Mouse (Mus musculus): ENCODE measurements around the gene Prex1.

Gene Prex1

DNA sequence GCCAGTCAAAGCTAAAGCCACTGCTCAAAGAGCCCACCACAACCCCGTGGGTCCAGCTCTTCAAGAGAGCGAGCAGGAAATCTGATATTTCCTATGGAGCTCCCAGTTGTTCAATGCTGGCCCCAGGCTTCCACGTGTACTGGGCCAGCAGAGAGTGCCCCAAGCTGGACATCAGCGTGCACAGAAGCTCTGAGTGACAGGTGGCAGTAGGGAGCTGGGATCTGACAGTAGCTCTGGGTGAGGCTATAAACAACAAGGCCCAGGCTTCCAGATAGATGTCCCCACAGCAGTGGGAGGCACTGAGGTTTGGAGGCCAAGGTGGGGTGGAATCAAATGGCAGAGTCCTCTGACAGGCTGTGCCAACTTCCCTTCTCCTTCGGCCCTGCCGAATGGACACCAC, 107.6 kb downstream of the Prex1 start:
- DNase-seq (ENCODE audit: low spot score in 2 of 2): no peak

DNA sequence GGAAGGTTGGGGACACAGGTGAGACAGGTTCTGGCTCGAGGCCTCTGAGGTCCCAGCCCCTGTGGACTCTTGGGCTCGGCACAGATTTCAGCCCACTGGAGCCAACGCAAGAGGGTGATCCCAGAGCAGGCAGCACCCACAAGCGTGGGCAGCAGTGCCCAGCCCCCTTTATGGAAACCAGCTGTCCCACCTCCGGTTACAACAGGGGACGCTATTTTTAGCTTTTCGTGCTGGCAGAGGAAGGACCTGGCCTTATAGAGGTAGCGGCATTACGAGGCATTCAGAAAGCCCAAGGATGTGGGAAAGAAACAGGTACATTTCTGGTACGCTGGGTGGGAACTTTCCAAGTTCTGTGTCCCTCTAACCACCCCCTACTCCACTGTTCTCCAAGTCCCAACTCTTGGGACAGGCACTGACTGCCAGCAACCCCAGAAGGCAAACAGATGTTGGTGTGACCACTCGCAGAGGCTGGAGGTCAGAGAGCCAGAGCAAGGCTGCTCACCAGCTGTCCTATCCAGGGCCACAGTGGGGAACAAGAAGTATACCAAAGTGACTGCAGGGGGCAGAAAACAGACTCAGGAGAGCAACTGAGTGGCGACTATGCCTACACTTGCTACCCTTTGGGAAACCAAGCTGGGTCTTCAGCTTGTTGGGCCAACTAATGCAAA, 108.3 kb downstream of the Prex1 start:
- no peak for DNase-seq (ENCODE audit: low spot score in 2 of 2)

DNA sequence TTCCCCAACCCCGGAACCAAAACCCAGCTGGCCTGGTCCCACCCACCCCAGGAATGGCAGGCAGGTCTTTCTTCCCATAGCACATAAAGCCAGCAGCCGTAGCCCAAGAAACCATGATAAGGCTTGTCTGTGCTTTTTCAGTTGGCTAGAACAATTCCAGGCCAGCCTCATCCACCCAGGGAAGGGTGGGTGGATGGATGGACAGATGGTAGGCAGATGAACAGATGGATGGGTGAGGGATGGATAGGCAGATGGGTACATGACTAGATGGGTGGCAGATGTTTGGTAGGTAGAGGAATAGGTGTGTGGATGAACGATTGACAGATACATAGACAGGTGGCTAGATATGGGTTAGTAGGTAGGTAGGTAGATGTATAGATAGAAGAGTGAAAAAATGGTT, 110.7 kb downstream of the Prex1 start:
- no peak for DNase-seq (ENCODE audit: low spot score in 2 of 2)

GRCm38 (mm10) chr2:166601420-166601819, 112.2 kb downstream of the Prex1 start:
- DNase-seq (ENCODE audit: low spot score in 2 of 2): no peak

- no peak for DNase-seq (ENCODE audit: low spot score in 2 of 2)
These were observed 115.0 kb downstream of the Prex1 start for GRCm38 (mm10) chr2:166598453-166599155.

DNA sequence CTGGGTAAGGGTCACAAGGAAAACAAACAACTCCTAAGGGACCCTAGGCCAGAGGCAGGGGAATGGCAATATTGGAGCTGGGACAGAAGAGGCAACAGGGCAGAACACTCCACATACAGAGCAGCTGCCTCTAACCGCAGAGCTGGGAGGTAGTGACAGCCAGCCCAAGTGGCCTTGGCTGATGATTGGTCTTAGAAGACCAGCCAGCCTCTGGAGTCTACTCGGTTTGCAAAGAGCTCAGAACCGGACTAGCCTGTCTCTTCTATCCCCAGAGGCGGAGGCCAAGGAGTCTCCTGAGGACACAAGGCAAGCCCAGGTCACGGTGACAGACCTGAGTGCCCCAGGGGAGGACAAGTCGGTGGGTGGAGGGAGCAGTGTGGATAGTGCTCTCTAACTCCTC, 115.9 kb downstream of the Prex1 start:
- no peak for DNase-seq (ENCODE audit: low spot score in 2 of 2)

DNA sequence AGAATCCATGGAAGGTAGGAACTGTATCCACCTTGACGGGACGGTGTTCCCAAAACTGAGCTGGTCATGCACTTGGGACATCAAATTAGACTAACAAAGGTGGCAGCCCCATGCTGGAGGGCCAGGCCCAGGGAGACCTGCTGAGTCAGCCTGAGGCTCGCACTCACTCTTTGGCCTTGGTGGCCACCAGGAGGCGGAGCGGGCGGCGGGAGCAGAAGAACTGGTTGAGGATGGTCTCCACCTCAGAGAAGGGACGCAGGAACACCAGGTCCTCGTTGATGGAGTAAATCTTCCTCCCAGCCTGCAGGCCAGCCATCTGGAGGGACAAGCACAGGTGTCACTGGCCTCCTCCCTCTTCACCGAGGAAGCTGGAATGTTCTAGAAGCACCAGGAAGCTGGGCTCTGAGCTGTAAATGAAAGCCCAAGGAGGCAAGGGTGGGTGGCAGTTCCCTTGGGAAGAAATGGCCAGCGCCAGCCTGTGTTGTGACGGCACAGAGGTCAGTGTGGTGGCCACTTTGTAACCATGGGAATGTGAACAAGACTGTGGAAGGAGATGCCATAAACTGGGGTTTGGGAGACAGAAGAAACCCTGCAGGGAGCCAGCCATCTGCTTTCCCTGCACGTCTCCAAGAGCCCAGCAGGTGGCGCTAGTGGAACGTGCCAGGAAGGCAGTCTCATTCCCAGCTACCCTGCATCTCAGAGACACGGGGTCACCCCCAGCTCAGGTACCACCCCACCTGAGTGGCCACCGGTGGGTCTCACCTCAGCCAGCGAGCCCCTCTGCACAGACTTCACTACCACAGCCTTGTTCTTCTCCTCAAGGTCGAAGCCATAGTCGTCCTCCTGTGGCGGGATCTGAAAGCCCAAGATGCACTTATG, 121.4 kb downstream of the Prex1 start:
- peak; percentile 54 to 69 for DNase-seq (ENCODE audit: low spot score in 2 of 2)

GRCm38 (mm10) chr2:166584491-166584890, 129.1 kb downstream of the Prex1 start:
- no peak for DNase-seq (ENCODE audit: low spot score in 2 of 2)

- DNase-seq (ENCODE audit: low spot score in 2 of 2): no peak
These were observed 130.3 kb downstream of the Prex1 start for GRCm38 (mm10) chr2:166583292-166583691.

- DNase-seq (ENCODE audit: low spot score in 2 of 2): no peak
These were observed 131.6 kb downstream of the Prex1 start for GRCm38 (mm10) chr2:166581881-166582583.

- no peak for DNase-seq (ENCODE audit: low spot score in 2 of 2)
These were observed 133.8 kb downstream of the Prex1 start for GRCm38 (mm10) chr2:166579793-166580192.

GRCm38 (mm10) chr2:166579361-166579760, 134.3 kb downstream of the Prex1 start:
- no peak for DNase-seq (ENCODE audit: low spot score in 2 of 2)

- DNase-seq (ENCODE audit: low spot score in 2 of 2): no peak
These were observed 138.2 kb downstream of the Prex1 start for GRCm38 (mm10) chr2:166575419-166575818.

DNA sequence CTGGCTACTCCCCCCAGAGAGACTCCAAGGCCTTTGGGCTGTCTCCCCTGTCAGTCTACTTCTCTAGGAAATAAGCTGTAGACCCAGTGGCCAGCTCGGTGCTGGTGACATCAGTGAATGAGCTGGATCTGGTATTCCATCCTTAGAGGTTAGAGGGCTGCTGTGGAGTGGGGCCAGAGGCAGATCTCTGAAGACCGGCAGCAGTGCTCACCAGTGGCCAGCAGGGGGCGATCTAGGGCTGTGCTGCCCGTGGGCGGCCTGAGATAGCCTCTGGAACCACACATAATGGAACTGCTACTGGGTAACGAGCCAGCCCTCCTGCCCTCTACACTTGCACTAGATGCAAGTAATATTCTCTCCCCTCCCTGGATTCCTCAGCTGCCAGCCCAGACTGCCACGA, 138.7 kb downstream of the Prex1 start:
- peak; percentile 41 to 66 for DNase-seq (ENCODE audit: low spot score in 2 of 2)

DNA sequence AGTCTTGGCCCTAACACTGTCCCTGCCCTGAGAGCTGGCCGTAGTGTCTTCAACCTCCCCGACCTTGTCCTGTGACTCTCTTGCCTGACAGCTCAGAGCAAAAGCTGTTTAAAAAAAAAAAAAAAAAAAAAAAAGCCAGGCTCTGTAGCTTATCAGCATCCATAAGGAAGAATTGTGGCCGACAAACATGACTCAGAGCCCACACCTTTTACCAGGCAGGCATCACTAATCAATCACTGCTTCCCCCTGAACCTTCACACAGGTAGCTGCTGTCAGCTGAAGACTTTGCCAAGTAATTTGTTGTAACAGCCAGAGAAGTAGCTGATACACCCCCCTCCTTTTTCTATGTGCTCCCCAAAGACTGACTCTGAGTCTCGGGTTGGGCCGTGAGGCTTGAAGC, 140.0 kb downstream of the Prex1 start:
- no peak for DNase-seq (ENCODE audit: low spot score in 2 of 2)

- no peak for DNase-seq (ENCODE audit: low spot score in 2 of 2)
These were observed 141.3 kb downstream of the Prex1 start for GRCm38 (mm10) chr2:166572297-166572696.

GRCm38 (mm10) chr2:166569182-166569581, 144.4 kb downstream of the Prex1 start:
- no peak for DNase-seq (ENCODE audit: low spot score in 2 of 2)

GRCm38 (mm10) chr2:166565503-166565902, 148.1 kb downstream of the Prex1 start:
- DNase-seq (ENCODE audit: low spot score in 2 of 2): no peak

DNA sequence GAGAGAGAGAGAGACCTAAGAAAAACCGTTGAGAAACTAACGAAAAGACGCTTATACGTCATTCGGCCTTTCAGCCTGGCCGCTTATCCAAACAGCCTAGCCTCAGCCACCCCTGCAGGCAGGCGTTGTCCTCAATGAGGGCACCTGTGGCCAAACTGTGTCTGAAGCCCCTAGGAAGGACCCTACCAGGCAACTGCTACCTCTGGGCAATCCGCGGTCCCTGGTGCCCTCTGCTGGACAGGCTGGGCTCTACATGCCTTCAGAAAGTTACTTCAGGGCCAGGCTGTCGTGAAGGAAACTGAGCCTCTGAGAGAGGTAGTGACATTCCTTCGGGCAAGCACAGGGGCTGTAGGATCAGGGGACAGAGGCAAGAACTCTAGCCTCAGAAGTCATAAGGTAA, 149.2 kb downstream of the Prex1 start:
- DNase-seq (ENCODE audit: low spot score in 2 of 2): peak; percentile 30 to 48

DNA sequence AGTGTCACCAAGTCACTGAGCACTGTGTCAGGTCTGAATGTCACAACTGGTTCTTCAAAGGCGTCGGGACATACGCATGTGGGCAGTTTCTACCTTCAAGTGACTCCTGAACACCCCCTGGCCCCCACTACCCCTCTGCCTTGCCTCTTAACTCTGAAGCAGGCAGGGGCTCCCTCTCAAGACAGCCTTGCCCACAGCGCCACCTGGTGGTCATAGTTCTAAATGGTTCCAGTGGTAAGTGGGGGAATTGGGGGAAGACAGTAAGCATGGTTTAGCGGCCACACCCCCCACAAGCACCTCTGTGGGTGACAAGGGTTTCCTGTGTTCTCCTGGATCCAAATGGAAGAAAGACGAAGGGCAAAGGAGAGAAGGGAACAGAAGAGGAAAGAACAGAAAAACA, 149.7 kb downstream of the Prex1 start:
- DNase-seq (ENCODE audit: low spot score in 2 of 2): peak; percentile 65 to 85

DNA sequence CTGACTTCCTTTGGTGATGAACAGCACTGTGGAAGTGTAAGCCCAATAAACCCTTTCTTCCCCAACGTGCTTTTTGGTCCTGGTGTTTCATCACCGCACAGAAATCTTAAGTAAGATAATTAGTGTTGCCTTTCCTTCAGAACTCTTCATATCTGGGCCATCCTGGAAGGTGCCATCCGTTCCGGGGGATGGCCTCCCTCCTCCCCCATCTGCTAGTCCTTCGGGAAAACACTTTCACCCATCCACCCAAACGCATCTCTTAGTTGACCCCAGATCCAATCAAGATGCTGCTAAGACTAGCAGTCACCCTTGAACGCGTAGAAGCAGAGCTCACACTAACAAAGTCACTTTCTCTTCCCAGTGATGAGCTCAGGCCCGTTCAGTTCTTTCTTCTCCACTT, 150.6 kb downstream of the Prex1 start:
- no peak for DNase-seq (ENCODE audit: low spot score in 2 of 2)

DNA sequence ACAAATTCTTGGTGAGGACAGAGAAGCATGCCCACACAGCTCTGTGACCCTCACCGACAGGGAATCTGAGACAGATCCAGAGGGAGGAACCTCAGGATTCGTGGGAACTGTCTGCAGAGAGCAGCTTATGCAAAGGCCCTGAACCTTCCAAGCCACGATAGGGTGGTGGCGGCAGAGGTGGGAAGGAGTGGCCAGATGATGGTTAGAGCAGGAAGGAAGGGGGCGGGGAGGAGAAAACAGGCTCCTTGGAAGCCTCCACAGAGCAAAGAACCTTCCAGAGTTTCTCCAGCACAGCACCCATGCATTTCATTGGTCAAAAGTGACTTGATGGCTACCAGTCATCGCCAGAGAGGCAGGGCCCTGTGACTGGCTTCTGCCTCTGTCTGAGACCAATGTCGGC, 151.9 kb downstream of the Prex1 start:
- no peak for DNase-seq (ENCODE audit: low spot score in 2 of 2)
